Mouse (Mus musculus): Measurements from ENCODE around the gene Gpr62. TPM values are rescaled to one million over a fixed set of nuclear protein-coding genes. Genes with fewer than 3 reads are reported as not detected.

Gene Gpr62
- polyA plus RNA-seq, 1 experiment from 2014 or later, result 0.12 TPM

GRCm38 (mm10) chr9:106429221-106430014 is 36.3 kb downstream of the Gpr62 start, which contains the start of gene Rpl29:
TSS of gene Rpl29 (plus strand) at chr9:106429454.
- under 1% methylated on average over 55 of the region's 55 CpGs for WGBS
- DNase-seq (ENCODE audit: low spot score, missing footprints) (peak; percentile 100), ATAC-seq (ENCODE audit: low FRiP score) (peak; percentile 89)
- peaks cover 14% of the 10 kb centered on the region for H3K36me3 ChIP-seq (ENCODE audit: control insufficient read depth, insufficient read depth, low read length)
- peaks cover 8% of the 10 kb centered on the region for H3K4me1 ChIP-seq (ENCODE audit: control insufficient read depth, insufficient read depth, low read length)
- no peaks in the 10 kb centered on the region for H3K27me3 ChIP-seq (ENCODE audit: control insufficient read depth, insufficient read depth, low read length)
- H3K27ac ChIP-seq (ENCODE audit: low read depth, low read length), result peak within 1 kb of the TSS; percentile 92
- H3K9me3 ChIP-seq (ENCODE audit: control insufficient read depth, low read length), result no peaks in the 10 kb centered on the region
- peak within 1 kb of the TSS; percentile 88 for H3K4me3 ChIP-seq (ENCODE audit: low read depth, low read length)
- H3K9ac ChIP-seq (ENCODE audit: low read length), result peak within 1 kb of the TSS; percentile 98
- peak within 1 kb of the TSS; percentile 55 for H3K4me2 ChIP-seq

DNA sequence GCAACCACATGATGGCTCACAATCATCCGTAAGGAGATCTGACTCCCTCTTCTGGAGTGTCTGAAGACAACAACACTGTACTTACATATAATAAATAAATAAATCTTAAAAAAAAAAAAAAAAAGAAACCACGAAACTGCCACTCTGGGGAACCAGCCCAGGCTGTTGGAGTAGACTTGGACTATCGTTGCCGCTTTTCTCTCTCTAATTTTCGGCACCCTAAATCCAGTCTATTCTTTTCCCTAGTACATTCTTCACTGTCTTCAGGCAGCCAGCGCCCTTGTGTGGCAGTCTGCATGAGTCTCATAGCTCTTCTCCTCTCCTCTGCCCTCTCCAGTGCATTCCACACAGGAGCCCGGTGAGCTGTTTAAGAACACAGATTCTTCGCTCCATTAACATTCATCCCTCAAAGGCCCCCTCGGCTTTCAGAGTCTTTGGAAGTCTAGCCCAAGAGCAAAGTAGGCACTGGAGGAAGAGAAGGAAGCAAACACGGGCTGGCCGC is 37.0 kb downstream of the Gpr62 start:
- peaks cover 8% of the 10 kb centered on the region for H3K4me1 ChIP-seq (ENCODE audit: control insufficient read depth, insufficient read depth, low read length)
- peak overlapping the region; percentile 47 for H3K4me2 ChIP-seq
- no peaks in the 10 kb centered on the region for H3K9me3 ChIP-seq (ENCODE audit: control insufficient read depth, low read length)
- H3K4me3 ChIP-seq (ENCODE audit: low read depth, low read length), result peak overlapping the region; percentile 88
- ATAC-seq (ENCODE audit: low FRiP score) (peak; percentile 67), DNase-seq (ENCODE audit: low spot score, missing footprints) (no peak)
- 17% methylated on average over 11 of the region's 11 CpGs for WGBS
- no peaks in the 10 kb centered on the region for H3K27me3 ChIP-seq (ENCODE audit: control insufficient read depth, insufficient read depth, low read length)
- peak overlapping the region; percentile 58 for H3K9ac ChIP-seq (ENCODE audit: low read length)
- peak overlapping the region; percentile 83 for H3K27ac ChIP-seq (ENCODE audit: low read depth, low read length)
- H3K36me3 ChIP-seq (ENCODE audit: control insufficient read depth, insufficient read depth, low read length), result peaks cover 14% of the 10 kb centered on the region

DNA sequence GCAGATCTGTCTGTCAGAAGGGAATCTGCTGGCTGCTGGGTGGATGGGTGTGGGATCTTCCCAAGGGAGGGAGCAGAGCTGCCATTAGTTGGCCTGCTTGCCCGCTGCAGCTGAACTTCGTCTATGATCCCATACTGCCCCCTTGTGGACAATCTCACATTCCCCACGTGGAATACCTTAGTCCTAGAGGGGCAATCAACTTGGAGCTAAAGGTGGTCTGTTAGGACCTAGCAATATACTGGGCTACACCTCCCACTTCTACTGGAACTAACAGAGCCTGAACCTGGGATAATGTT is 43.9 kb downstream of the Gpr62 start:
- no peaks in the 10 kb centered on the region for H3K36me3 ChIP-seq (ENCODE audit: control insufficient read depth, insufficient read depth, low read length)
- H3K9me3 ChIP-seq (ENCODE audit: control insufficient read depth, low read length), result no peaks in the 10 kb centered on the region
- peak; percentile 76 for ATAC-seq (ENCODE audit: low FRiP score)
- no peak overlapping the region for H3K9ac ChIP-seq (ENCODE audit: low read length)
- H3K4me2 ChIP-seq, result peak overlapping the region; percentile 30; the same call in 1 of the 2 replicates
- peak; percentile 98 for DNase-seq (ENCODE audit: low spot score, missing footprints)
- no peaks in the 10 kb centered on the region for H3K27me3 ChIP-seq (ENCODE audit: control insufficient read depth, insufficient read depth, low read length)
- WGBS, result 0% methylated on average over 3 of the region's 3 CpGs
- H3K4me3 ChIP-seq (ENCODE audit: low read depth, low read length), result no peak overlapping the region
- no peak overlapping the region; the same call in 1 of the 2 replicates for H3K27ac ChIP-seq (ENCODE audit: low read depth, low read length)
- peaks cover 29% of the 10 kb centered on the region for H3K4me1 ChIP-seq (ENCODE audit: control insufficient read depth, insufficient read depth, low read length)

DNA sequence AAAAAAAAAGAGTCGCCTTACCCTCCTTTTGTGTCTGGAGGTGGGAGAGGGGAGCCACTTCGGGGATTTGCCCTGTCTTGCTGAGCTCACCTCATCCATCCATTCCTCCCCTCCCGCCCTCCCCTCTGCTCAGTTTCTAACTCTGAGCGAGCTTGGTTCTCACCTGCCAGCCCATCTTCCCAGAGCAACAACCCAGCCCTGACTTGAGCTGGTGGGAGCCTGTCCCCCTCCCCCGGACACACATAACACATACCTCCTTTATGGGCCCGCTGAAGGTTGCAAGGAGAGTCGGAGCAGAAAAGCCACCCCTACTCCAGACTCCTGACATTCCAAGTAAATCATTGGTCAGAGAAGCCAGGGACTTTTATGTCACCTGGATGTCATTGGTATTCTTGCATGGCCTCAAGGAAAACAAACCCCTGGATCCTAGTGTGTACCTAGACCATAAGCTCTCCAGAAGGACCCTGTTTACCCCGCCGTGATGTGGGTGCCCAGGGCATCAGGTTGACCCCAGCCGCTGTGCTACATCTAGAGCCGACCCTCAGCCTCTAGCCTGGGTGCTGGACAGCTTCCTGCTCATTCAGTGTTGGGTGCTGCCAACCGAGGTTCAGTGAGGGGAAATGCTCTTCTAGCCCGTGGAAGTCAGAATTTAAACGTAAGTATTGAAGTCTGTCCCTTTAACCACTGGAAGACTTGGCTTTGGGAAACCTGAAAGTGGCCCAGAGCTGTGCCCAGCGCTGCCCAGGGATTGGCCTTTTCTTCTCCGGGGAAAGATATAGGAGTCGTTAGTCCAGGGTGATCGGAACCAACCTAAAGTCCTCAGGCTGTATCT is 44.5 kb downstream of the Gpr62 start:
- Histone ChIP-seq H3K4me3 (ENCODE audit: low read depth, low read length) (no peak overlapping the region), H3K4me1 (ENCODE audit: control insufficient read depth, insufficient read depth, low read length) (peaks cover 29% of the 10 kb centered on the region)

DNA sequence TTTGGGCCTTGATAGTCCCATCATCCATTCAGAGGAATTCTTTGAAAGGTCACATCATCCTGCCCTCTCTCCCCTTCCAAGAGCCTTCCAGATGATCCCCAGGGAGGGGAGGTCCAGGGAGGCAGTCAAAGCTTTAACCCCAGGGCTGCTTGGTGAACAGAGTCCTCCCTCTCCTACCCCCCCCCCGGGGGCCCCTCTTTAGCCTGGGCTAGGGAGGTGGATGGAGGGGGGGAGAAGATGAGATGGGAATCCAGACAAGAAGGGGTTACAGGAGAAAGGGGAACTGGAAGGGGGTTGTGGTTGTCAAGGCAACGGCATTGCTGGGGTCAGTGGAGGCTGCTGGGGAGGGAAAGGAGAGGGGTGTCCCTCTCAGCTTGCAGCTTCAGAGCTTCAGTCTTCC is 45.1 kb downstream of the Gpr62 start:
- no peak overlapping the region for H3K4me3 ChIP-seq (ENCODE audit: low read depth, low read length)
- peak overlapping the region; percentile 22; the same call in 1 of the 2 replicates for H3K9ac ChIP-seq (ENCODE audit: low read length)
- 0% methylated on average over 2 of the region's 2 CpGs for WGBS

More for the DNA sequence above, 44.5 kb downstream of the Gpr62 start:
- Histone ChIP-seq H3K4me2 (peak overlapping the region; percentile 32), H3K36me3 (ENCODE audit: control insufficient read depth, insufficient read depth, low read length) (no peaks in the 10 kb centered on the region), H3K9me3 (ENCODE audit: control insufficient read depth, low read length) (no peaks in the 10 kb centered on the region), H3K9ac (ENCODE audit: low read length) (peak overlapping the region; percentile 22; the same call in 1 of the 2 replicates), H3K27ac (ENCODE audit: low read depth, low read length) (peak overlapping the region; percentile 59; the same call in 1 of the 2 replicates), H3K27me3 (ENCODE audit: control insufficient read depth, insufficient read depth, low read length) (no peaks in the 10 kb centered on the region)
- ATAC-seq (ENCODE audit: low FRiP score), result peak; percentile 26
- WGBS, result 4% methylated on average over 18 of the region's 18 CpGs
- DNase-seq (ENCODE audit: low spot score, missing footprints), result peak; percentile 92

DNA sequence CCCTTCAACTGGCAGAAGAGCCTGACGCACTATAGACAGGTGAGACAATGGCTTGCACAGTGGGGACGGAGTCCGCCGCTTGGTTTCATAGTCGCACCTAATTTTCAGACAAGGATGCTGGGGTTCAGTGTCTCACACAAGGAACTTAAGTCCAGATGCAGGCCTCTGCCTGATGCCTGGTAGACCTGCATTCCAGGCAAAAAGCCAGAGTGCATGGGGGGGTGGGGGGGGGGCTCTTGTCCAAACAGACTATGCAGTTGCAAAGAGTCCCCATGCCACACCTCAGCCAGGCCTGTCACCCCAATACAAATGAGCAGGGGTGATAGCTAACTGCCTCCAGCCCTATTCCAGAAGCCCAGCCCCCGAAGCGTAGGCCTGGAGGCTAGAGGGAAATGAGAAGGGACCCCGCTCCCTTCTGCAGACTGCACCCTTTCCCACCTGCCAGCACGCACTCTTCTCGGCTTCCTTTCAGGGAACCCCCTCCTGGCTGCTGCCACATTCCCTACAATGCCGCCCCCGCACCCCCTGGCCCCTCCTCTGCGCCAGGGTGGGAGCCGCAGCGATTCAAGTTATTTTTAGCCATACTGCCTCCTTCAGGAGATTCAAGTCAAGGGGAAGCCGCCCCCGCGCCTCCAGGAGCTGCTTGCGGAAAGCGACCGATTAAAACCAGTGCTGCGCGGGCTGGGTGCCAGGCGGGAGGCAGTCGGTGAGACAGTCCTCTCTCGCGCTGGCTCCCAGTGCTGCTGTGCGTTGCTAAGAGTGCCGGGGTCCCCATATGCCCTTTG is 47.7 kb downstream of the Gpr62 start:
- peak; percentile 91 for DNase-seq (ENCODE audit: low spot score, missing footprints)
- H3K4me1 ChIP-seq (ENCODE audit: control insufficient read depth, insufficient read depth, low read length), result peaks cover 29% of the 10 kb centered on the region
- no peak overlapping the region for H3K27ac ChIP-seq (ENCODE audit: low read depth, low read length)

More for the DNA sequence above, 45.1 kb downstream of the Gpr62 start:
- Histone ChIP-seq H3K4me1 (ENCODE audit: control insufficient read depth, insufficient read depth, low read length) (peaks cover 29% of the 10 kb centered on the region), H3K36me3 (ENCODE audit: control insufficient read depth, insufficient read depth, low read length) (no peaks in the 10 kb centered on the region), H3K9me3 (ENCODE audit: control insufficient read depth, low read length) (no peaks in the 10 kb centered on the region), H3K4me2 (peak overlapping the region; percentile 32), H3K27me3 (ENCODE audit: control insufficient read depth, insufficient read depth, low read length) (no peaks in the 10 kb centered on the region), H3K27ac (ENCODE audit: low read depth, low read length) (peak overlapping the region; percentile 59; the same call in 1 of the 2 replicates)
- ATAC-seq (ENCODE audit: low FRiP score) (peak; percentile 75), DNase-seq (ENCODE audit: low spot score, missing footprints) (peak; percentile 93)

GRCm38 (mm10) chr9:106416826-106417225 is 48.9 kb downstream of the Gpr62 start:
- H3K4me1 ChIP-seq (ENCODE audit: control insufficient read depth, insufficient read depth, low read length), result peaks cover 29% of the 10 kb centered on the region

More for the DNA sequence above, 47.7 kb downstream of the Gpr62 start:
- Histone ChIP-seq H3K9ac (ENCODE audit: low read length) (peak overlapping the region; percentile 48), H3K36me3 (ENCODE audit: control insufficient read depth, insufficient read depth, low read length) (no peaks in the 10 kb centered on the region), H3K9me3 (ENCODE audit: control insufficient read depth, low read length) (no peaks in the 10 kb centered on the region), H3K4me3 (ENCODE audit: low read depth, low read length) (peak overlapping the region; percentile 22), H3K4me2 (peak overlapping the region; percentile 52), H3K27me3 (ENCODE audit: control insufficient read depth, insufficient read depth, low read length) (no peaks in the 10 kb centered on the region)
- WGBS, result 19% methylated on average over 29 of the region's 29 CpGs
- ATAC-seq (ENCODE audit: low FRiP score), result peak; percentile 14; the same call in 1 of the 2 replicates

More at GRCm38 (mm10) chr9:106416826-106417225, 48.9 kb downstream of the Gpr62 start:
- no peak overlapping the region for H3K4me3 ChIP-seq (ENCODE audit: low read depth, low read length)
- no peak for ATAC-seq (ENCODE audit: low FRiP score)
- no peaks in the 10 kb centered on the region for H3K36me3 ChIP-seq (ENCODE audit: control insufficient read depth, insufficient read depth, low read length)
- 90% methylated on average over 6 of the region's 6 CpGs for WGBS
- H3K9ac ChIP-seq (ENCODE audit: low read length), result no peak overlapping the region
- no peak overlapping the region for H3K27ac ChIP-seq (ENCODE audit: low read depth, low read length)
- no peak for DNase-seq (ENCODE audit: low spot score, missing footprints)
- no peaks in the 10 kb centered on the region for H3K9me3 ChIP-seq (ENCODE audit: control insufficient read depth, low read length)
- H3K27me3 ChIP-seq (ENCODE audit: control insufficient read depth, insufficient read depth, low read length), result no peaks in the 10 kb centered on the region
- H3K4me2 ChIP-seq, result no peak overlapping the region
